Mouse (Mus musculus): ENCODE results near the gene Dnah5. TPM values are rescaled to one million over a fixed set of nuclear protein-coding genes. Genes with fewer than 3 reads are reported as not detected.
"Not testable (repeated sequence)": the region's sequence is repeated elsewhere in the genome, so short reads cannot be mapped to it uniquely, and the experiment has no call there.

Dnah5 gene
- polyA plus RNA-seq, 1 experiment from 2014 or later = 0.25 TPM

DNA sequence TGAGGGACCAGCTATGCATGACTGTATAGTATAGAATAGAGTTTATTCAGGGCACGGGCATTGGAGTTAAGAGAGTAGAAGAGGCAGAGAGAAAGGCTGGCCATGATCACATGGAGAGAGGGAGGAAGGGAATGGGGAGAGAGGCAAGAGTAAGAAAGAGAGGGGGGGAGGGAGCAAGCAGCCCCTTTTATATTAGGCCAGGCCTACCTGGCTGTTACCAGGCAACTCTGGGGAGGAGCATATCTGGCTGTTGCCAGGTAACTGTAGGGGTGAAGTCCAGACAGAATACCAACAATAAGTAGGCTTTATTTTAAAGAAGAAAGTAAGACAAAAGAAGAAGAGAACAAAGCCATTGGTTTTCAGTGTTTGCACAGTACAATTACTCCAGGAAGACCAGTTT, 194.9 kb downstream of the Dnah5 start:
- no peaks in the 10 kb centered on the region for H3K9me3 ChIP-seq
- peak; percentile 65 for ATAC-seq (replicated peaks)
- no peaks in the 10 kb centered on the region for H3K27me3 ChIP-seq (replicated peaks)
- H3K4me2 ChIP-seq = no peak overlapping the region
- H3K4me3 ChIP-seq = no peak overlapping the region
- peaks cover 5% of the 10 kb centered on the region; the same call in 1 of the 2 replicates for H3K4me1 ChIP-seq
- WGBS = 73% methylated on average over 1 of the region's 1 CpGs
- no peak overlapping the region for H3K27ac ChIP-seq
- H3K36me3 ChIP-seq (replicated peaks) = no peaks in the 10 kb centered on the region
- H3K9ac ChIP-seq = no peak overlapping the region

DNA sequence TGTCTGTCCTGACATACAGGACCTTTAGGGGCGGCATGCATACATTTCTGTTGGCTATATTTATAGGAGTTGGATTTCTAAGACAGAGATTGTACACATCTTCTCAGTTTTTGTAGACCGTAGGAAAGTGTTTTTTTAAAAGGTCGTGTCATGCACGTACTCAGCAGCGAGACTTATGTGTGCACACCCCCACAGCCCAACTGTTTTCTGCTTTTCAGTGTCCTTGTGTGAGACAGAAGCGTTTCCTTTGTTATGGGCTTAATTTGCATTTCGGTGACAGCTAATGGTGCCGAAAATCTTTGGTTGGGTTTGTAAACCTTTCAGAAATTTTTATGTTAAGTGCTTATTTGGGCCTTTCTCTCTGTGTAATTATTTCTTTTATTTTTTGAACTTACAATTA, 195.7 kb downstream of the Dnah5 start:
- H3K36me3 ChIP-seq (replicated peaks) = no peaks in the 10 kb centered on the region
- H3K4me2 ChIP-seq = no peak overlapping the region
- H3K27me3 ChIP-seq (replicated peaks) = no peaks in the 10 kb centered on the region
- no peak overlapping the region for H3K4me3 ChIP-seq
- no peaks in the 10 kb centered on the region for H3K9me3 ChIP-seq
- H3K27ac ChIP-seq = no peak overlapping the region
- no peak for ATAC-seq (replicated peaks)
- H3K9ac ChIP-seq = no peak overlapping the region
- peaks cover 5% of the 10 kb centered on the region; the same call in 1 of the 2 replicates for H3K4me1 ChIP-seq
- 49% methylated on average over 8 of the region's 8 CpGs for WGBS

DNA sequence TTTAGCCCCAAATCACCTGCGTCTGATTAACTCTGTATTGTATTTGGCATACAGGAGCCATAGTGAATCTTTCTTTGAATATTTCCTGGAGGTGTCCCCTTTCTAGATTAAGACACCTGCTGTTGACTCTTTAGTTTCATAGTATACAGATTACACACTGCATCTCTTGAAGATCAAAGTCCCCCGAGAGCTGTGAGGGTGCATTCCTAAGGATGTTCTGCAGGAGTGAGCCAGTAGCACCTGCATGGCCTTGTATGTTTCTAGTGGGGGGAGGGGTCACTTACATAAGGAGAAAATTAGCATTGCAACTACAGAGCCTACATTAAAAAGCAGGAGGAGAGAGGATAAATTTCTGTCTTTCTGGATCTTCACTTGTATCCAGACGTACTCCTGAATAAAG, 201.1 kb downstream of the Dnah5 start:
- Histone ChIP-seq H3K36me3 (replicated peaks) (no peaks in the 10 kb centered on the region), H3K4me1 (no peaks in the 10 kb centered on the region), H3K4me2 (no peak overlapping the region), H3K27me3 (replicated peaks) (no peaks in the 10 kb centered on the region), H3K9me3 (no peaks in the 10 kb centered on the region), H3K4me3 (no peak overlapping the region), H3K9ac (no peak overlapping the region), H3K27ac (no peak overlapping the region)
- ATAC-seq (replicated peaks) = no peak
- WGBS = 84% methylated on average over 3 of the region's 3 CpGs

DNA sequence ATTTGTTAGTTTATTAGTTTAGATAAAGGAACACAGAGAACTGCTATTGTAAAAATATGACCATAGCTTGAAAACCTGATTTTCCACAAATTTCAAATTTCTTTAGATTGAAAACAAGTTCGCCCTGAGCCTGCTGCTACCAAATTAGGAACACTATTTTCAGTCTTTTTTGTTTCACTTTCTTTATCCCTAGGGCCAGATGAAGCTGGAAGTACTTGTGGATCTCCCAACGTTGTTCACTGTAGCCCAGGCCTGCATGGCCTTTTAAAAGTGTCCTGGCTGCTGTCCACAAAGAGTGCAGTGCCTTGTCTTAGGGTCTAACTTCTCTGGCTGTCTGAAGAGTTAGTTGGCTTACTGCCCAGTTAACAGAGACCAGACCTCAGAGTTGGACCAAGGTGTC, 201.6 kb downstream of the Dnah5 start:
- no peak for ATAC-seq (replicated peaks)
- WGBS = 68% methylated on average over 2 of the region's 2 CpGs
- no peak overlapping the region for H3K27ac ChIP-seq
- H3K36me3 ChIP-seq (replicated peaks) = no peaks in the 10 kb centered on the region
- H3K4me2 ChIP-seq = no peak overlapping the region
- no peaks in the 10 kb centered on the region for H3K4me1 ChIP-seq
- no peaks in the 10 kb centered on the region for H3K27me3 ChIP-seq (replicated peaks)
- no peaks in the 10 kb centered on the region for H3K9me3 ChIP-seq
- H3K9ac ChIP-seq = no peak overlapping the region
- no peak overlapping the region for H3K4me3 ChIP-seq

DNA sequence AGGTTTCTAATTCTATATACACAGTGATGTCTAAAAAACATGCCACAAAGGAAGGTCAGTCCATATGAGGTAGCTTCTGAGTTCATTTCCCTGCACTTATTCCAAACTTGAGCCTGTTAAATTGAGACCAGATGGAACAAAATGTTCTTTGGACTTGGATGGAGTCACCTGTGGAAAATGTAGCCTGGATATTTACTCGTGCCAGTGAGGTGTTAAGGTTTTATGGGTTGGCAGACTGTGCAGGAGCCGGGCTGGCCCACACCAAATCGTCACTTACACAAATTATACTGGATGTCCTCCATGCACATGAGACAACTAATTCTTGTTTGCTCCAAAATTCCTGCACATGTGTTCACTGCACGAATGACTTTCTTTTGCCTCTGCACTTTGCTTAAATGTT, 236.2 kb downstream of the Dnah5 start:
- no peaks in the 10 kb centered on the region for H3K36me3 ChIP-seq (replicated peaks)
- no peak overlapping the region for H3K9ac ChIP-seq
- H3K27ac ChIP-seq = no peak overlapping the region
- H3K27me3 ChIP-seq (replicated peaks) = no peaks in the 10 kb centered on the region
- H3K4me3 ChIP-seq = no peak overlapping the region
- H3K4me2 ChIP-seq = no peak overlapping the region
- H3K4me1 ChIP-seq = no peaks in the 10 kb centered on the region
- ATAC-seq (replicated peaks) = no peak
- 87% methylated on average over 4 of the region's 4 CpGs for WGBS
- no peaks in the 10 kb centered on the region for H3K9me3 ChIP-seq

DNA sequence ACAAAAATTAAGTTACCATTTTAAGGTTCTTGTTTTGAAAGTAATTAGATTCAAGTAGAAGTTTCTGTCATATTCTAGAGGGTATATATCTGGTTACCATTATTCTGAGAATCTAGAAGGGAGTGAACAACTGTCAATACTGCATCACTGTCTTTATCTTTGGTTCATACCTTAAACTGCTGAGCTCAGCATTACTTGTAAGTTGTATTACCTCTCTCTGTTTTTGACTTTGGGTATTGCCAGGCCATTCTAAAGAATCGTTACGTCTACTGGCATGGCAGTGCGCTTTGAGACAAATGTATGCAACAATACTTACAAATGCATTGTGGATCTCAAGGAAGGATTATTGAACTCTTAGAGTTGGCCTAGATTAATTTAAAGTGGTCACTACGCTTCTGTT, 240.9 kb downstream of the Dnah5 start:
- no peak overlapping the region for H3K4me3 ChIP-seq
- no peaks in the 10 kb centered on the region for H3K27me3 ChIP-seq (replicated peaks)
- no peak overlapping the region for H3K27ac ChIP-seq
- ATAC-seq (replicated peaks) = no peak
- 94% methylated on average over 4 of the region's 4 CpGs for WGBS
- no peak overlapping the region for H3K9ac ChIP-seq
- no peak overlapping the region for H3K4me2 ChIP-seq
- H3K4me1 ChIP-seq = no peaks in the 10 kb centered on the region
- H3K36me3 ChIP-seq (replicated peaks) = no peaks in the 10 kb centered on the region
- no peaks in the 10 kb centered on the region for H3K9me3 ChIP-seq

DNA sequence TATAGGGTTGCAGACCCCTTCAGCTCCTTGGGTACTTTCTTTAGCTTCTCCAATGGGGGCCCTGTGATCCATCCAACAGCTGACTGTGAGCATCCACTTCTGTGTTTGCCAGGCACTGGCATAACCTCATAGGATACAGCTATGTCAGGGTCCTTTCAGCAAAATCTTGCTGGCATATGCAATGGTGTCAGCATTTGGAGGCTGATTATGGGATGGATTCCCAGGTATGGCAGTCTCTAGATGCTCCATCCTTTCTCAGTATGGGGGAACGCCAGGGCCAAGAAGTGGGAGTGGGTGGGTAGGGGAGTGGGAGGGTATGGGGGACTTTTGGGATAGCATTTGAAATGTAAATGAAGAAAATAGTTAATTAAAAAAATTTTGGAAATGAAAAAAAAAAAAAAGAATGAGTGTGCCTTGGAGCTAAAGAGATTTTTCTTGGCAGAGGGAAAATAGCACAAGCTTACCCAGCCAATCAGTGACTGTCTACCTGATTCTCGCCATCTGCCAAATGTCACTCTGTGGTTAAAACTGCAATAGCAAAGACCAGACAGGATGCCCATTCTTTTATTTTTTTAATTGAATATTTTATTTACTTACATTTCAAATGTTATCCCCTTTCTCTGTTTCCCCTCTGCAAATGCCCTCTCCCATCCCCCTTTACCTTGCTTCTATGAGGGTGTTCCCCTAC, 257.7 kb downstream of the Dnah5 start:
- H3K4me2 ChIP-seq; H3K4me1 ChIP-seq; H3K36me3 ChIP-seq (replicated peaks); H3K4me3 ChIP-seq; H3K27me3 ChIP-seq (replicated peaks); H3K9me3 ChIP-seq; ATAC-seq (replicated peaks); H3K27ac ChIP-seq; H3K9ac ChIP-seq: not testable (repeated sequence)
- 94% methylated on average over 2 of the region's 2 CpGs for WGBS

DNA sequence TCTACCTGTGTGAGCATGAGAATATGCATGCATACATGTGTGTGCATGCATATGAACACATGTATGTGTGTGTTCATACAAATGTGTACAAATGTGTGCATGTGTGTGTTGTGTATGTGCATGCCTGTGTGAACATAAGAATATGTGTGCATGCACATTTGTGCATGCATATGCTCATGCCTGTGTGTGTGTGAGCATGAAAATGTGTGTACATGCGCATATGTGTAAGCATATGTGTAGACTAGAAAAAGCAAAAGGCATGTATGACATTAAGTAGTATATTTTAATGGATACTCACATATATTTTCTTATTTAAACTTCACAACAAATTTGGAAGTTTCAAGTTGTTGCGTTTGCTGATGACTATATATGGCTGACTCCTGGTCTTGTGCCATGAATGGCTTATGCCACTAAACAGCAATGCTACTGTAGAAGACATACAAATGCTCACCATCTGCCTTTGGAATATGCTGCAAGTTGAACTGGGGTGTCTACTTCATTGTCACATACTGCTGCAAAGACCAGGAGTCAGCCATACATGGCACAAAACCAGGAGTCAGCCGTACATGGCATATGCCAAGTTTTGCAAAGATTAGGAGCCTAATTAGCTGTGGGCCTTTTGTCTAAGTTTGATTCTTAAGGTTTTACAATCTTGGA, 263.2 kb downstream of the Dnah5 start:
- no peak for ATAC-seq (replicated peaks)
- Histone ChIP-seq H3K27me3 (replicated peaks) (no peaks in the 10 kb centered on the region), H3K27ac (no peak overlapping the region), H3K4me1 (no peaks in the 10 kb centered on the region), H3K9me3 (no peaks in the 10 kb centered on the region), H3K36me3 (replicated peaks) (no peaks in the 10 kb centered on the region), H3K4me3 (no peak overlapping the region), H3K4me2 (no peak overlapping the region), H3K9ac (no peak overlapping the region)
- 95% methylated on average over 3 of the region's 3 CpGs for WGBS

DNA sequence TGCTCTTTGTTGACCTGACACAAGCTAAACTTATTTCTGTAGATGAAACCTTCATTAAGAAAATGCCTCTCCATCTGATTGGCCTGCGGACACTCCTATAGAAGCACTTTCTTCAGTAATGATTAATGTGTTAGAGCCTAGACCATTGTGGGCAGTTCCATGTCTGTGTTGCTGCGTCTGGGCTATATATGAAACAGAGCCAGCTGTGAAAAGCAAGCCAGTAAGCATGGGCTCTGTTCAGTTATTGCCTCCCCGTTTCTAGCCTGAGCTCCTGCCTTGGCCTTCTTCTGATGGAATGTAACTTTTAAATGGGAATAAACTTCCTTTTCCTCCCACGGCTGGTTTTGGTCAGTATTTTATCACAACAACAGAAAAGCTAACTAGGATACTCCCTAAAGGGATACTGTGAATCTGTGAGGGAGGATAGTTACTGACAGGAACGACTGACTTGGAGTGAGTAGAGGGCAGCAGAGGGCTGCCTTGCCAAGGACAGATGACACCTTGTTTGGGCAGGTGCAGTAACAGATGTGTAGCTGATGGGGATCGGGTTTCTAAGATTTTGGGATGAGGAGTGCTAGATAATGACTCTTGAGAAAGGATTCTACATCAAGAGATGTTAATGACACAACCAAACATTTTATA, 270.3 kb downstream of the Dnah5 start:
- no peak overlapping the region for H3K4me2 ChIP-seq
- H3K9ac ChIP-seq = no peak overlapping the region
- H3K36me3 ChIP-seq (replicated peaks) = no peaks in the 10 kb centered on the region
- WGBS = 81% methylated on average over 6 of the region's 6 CpGs
- no peaks in the 10 kb centered on the region for H3K9me3 ChIP-seq
- H3K4me1 ChIP-seq = no peaks in the 10 kb centered on the region
- no peak overlapping the region for H3K27ac ChIP-seq
- H3K4me3 ChIP-seq = no peak overlapping the region
- H3K27me3 ChIP-seq (replicated peaks) = no peaks in the 10 kb centered on the region
- ATAC-seq (replicated peaks) = no peak

DNA sequence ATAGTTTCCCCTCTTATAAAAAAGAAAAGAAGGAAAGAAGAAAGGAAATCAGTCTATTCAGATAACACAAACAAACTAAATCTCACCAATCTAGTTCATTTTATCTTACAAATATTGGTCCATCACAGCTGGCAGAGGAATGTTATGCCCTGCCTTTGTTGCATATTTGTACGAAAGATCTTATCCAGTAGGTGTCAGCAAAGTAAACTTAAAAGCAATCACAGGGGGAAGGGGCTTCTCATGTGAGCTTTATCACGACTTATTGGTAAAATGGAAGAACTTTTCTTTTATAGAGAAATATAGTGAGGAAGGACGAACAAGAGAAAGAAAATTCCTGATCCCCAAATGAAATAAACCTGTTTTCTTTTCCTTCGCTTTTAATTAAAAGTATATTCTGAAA, 299.3 kb downstream of the Dnah5 start:
- H3K27ac ChIP-seq = no peak overlapping the region
- no peak overlapping the region for H3K4me2 ChIP-seq
- no peak overlapping the region for H3K9ac ChIP-seq
- H3K36me3 ChIP-seq (replicated peaks) = no peaks in the 10 kb centered on the region
- no peaks in the 10 kb centered on the region for H3K27me3 ChIP-seq (replicated peaks)
- 55% methylated on average over 4 of the region's 4 CpGs for WGBS
- no peaks in the 10 kb centered on the region for H3K9me3 ChIP-seq
- ATAC-seq (replicated peaks) = no peak
- no peak overlapping the region for H3K4me3 ChIP-seq
- H3K4me1 ChIP-seq = no peaks in the 10 kb centered on the region

DNA sequence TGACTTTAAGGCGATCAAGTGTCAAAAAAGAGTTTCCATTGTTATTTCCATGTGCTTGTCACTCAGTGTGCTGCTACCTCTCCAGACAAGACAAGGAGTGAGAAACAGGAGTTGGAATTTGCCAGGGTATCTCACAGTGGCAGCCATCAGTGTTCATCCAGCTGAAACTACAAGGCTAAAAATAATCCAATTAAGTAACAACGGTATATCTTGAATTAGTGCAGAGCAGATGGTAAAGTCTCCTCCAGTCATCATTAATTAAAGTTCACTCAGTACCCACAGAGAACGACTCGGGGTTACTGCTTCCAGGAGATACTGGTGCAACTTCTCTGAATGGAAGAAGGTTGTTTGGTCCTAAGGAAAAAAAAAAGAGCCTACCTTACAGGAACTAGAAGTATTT, 311.6 kb downstream of the Dnah5 start:
- H3K27me3 ChIP-seq (replicated peaks) = no peaks in the 10 kb centered on the region
- no peak overlapping the region for H3K4me2 ChIP-seq
- H3K27ac ChIP-seq = no peak overlapping the region
- no peak for ATAC-seq (replicated peaks)
- H3K36me3 ChIP-seq (replicated peaks) = no peaks in the 10 kb centered on the region
- WGBS = 59% methylated on average over 4 of the region's 4 CpGs
- H3K9me3 ChIP-seq = no peaks in the 10 kb centered on the region
- no peak overlapping the region for H3K4me3 ChIP-seq
- H3K4me1 ChIP-seq = no peaks in the 10 kb centered on the region
- no peak overlapping the region for H3K9ac ChIP-seq

Measured in midbrain, embryonic 15.5 days (tissue).